Mouse (Mus musculus): ENCODE results near the gene Glul. TPM values are rescaled to one million over a fixed set of nuclear protein-coding genes. Genes with fewer than 3 reads are reported as not detected.

Gene Glul
- polyA plus RNA-seq, 1 experiment, result 19.3 TPM

- Histone ChIP-seq H3K4me1 (ENCODE audit: control insufficient read depth, insufficient read depth, insufficient read length, low read length) (peaks cover 9% of the 10 kb centered on the region; the same call in 1 of the 2 replicates), H3K36me3 (ENCODE audit: control insufficient read depth, insufficient read depth, low read length) (peaks cover 27% of the 10 kb centered on the region), H3K4me3 (ENCODE audit: low read depth, low read length) (no peak overlapping the region), H3K27me3 (ENCODE audit: control insufficient read depth, insufficient read depth, low read length) (no peaks in the 10 kb centered on the region), H3K27ac (ENCODE audit: insufficient read depth, low read depth, low read length) (no peak overlapping the region)
- 49% methylated on average over 9 of the region's 9 CpGs for WGBS
- TF ChIP-seq POLR2A (IDR thresholded peaks at IDR 0.05; ENCODE audit: low read depth, low read length), result no peak
- no peak for TF ChIP-seq CTCF (IDR thresholded peaks at IDR 0.05; ENCODE audit: extremely low read depth, insufficient read length, insufficient replicate concordance, low read depth, low read length)
Measured at GRCm38 (mm10) chr1:153909963-153910291, 10.2 kb downstream of the Glul start.

- H3K4me3 ChIP-seq (ENCODE audit: low read depth, low read length), result no peak overlapping the region
- no peaks in the 10 kb centered on the region for H3K27me3 ChIP-seq (ENCODE audit: control insufficient read depth, insufficient read depth, low read length)
- WGBS, result 71% methylated on average over 5 of the region's 5 CpGs
- H3K4me1 ChIP-seq (ENCODE audit: control insufficient read depth, insufficient read depth, insufficient read length, low read length), result peaks cover 9% of the 10 kb centered on the region; the same call in 1 of the 2 replicates
- H3K27ac ChIP-seq (ENCODE audit: insufficient read depth, low read depth, low read length), result no peak overlapping the region
- TF ChIP-seq CTCF (IDR thresholded peaks at IDR 0.05; ENCODE audit: extremely low read depth, insufficient read length, insufficient replicate concordance, low read depth, low read length) (no peak), POLR2A (IDR thresholded peaks at IDR 0.05; ENCODE audit: low read depth, low read length) (no peak)
- H3K36me3 ChIP-seq (ENCODE audit: control insufficient read depth, insufficient read depth, low read length), result peaks cover 23% of the 10 kb centered on the region
Measured at GRCm38 (mm10) chr1:153910423-153910822, 10.7 kb downstream of the Glul start.

- Histone ChIP-seq H3K27me3 (ENCODE audit: control insufficient read depth, insufficient read depth, low read length) (no peaks in the 10 kb centered on the region), H3K36me3 (ENCODE audit: control insufficient read depth, insufficient read depth, low read length) (peaks cover 19% of the 10 kb centered on the region), H3K27ac (ENCODE audit: insufficient read depth, low read depth, low read length) (no peak overlapping the region), H3K4me3 (ENCODE audit: low read depth, low read length) (no peak overlapping the region), H3K4me1 (ENCODE audit: control insufficient read depth, insufficient read depth, insufficient read length, low read length) (peaks cover 9% of the 10 kb centered on the region; the same call in 1 of the 2 replicates)
- WGBS, result 36% methylated on average over 6 of the region's 6 CpGs
- TF ChIP-seq CTCF (IDR thresholded peaks at IDR 0.05; ENCODE audit: extremely low read depth, insufficient read length, insufficient replicate concordance, low read depth, low read length) (no peak), POLR2A (IDR thresholded peaks at IDR 0.05; ENCODE audit: low read depth, low read length) (no peak)
Measured at GRCm38 (mm10) chr1:153911276-153911795, 11.6 kb downstream of the Glul start.

- Histone ChIP-seq H3K27me3 (ENCODE audit: control insufficient read depth, insufficient read depth, low read length) (no peaks in the 10 kb centered on the region), H3K4me3 (ENCODE audit: low read depth, low read length) (no peak overlapping the region), H3K36me3 (ENCODE audit: control insufficient read depth, insufficient read depth, low read length) (no peaks in the 10 kb centered on the region), H3K4me1 (ENCODE audit: control insufficient read depth, insufficient read depth, insufficient read length, low read length) (peaks cover 9% of the 10 kb centered on the region; the same call in 1 of the 2 replicates), H3K27ac (ENCODE audit: insufficient read depth, low read depth, low read length) (no peak overlapping the region)
- 77% methylated on average over 3 of the region's 3 CpGs for WGBS
- TF ChIP-seq POLR2A (IDR thresholded peaks at IDR 0.05; ENCODE audit: low read depth, low read length) (no peak), CTCF (IDR thresholded peaks at IDR 0.05; ENCODE audit: extremely low read depth, insufficient read length, insufficient replicate concordance, low read depth, low read length) (no peak)
Measured at GRCm38 (mm10) chr1:153913869-153914268, 14.1 kb downstream of the Glul start.

- Histone ChIP-seq H3K36me3 (ENCODE audit: control insufficient read depth, insufficient read depth, low read length) (no peaks in the 10 kb centered on the region), H3K27ac (ENCODE audit: insufficient read depth, low read depth, low read length) (no peak overlapping the region), H3K4me1 (ENCODE audit: control insufficient read depth, insufficient read depth, insufficient read length, low read length) (peaks cover 2% of the 10 kb centered on the region; the same call in 1 of the 2 replicates), H3K27me3 (ENCODE audit: control insufficient read depth, insufficient read depth, low read length) (no peaks in the 10 kb centered on the region), H3K4me3 (ENCODE audit: low read depth, low read length) (no peak overlapping the region)
- TF ChIP-seq POLR2A (IDR thresholded peaks at IDR 0.05; ENCODE audit: low read depth, low read length), result no peak
- TF ChIP-seq CTCF (IDR thresholded peaks at IDR 0.05; ENCODE audit: extremely low read depth, insufficient read length, insufficient replicate concordance, low read depth, low read length), result no peak
- WGBS, result 62% methylated on average over 3 of the region's 3 CpGs
Measured at GRCm38 (mm10) chr1:153918521-153919206, 18.9 kb downstream of the Glul start.

- Histone ChIP-seq H3K36me3 (ENCODE audit: control insufficient read depth, insufficient read depth, low read length) (no peaks in the 10 kb centered on the region), H3K4me3 (ENCODE audit: low read depth, low read length) (no peak overlapping the region), H3K4me1 (ENCODE audit: control insufficient read depth, insufficient read depth, insufficient read length, low read length) (peaks cover 2% of the 10 kb centered on the region; the same call in 1 of the 2 replicates), H3K27me3 (ENCODE audit: control insufficient read depth, insufficient read depth, low read length) (no peaks in the 10 kb centered on the region), H3K27ac (ENCODE audit: insufficient read depth, low read depth, low read length) (no peak overlapping the region)
- no peak for TF ChIP-seq POLR2A (IDR thresholded peaks at IDR 0.05; ENCODE audit: low read depth, low read length)
- no peak for TF ChIP-seq CTCF (IDR thresholded peaks at IDR 0.05; ENCODE audit: extremely low read depth, insufficient read length, insufficient replicate concordance, low read depth, low read length)
- 97% methylated on average over 3 of the region's 3 CpGs for WGBS
Measured at GRCm38 (mm10) chr1:153921642-153922041, 21.9 kb downstream of the Glul start.

- H3K27me3 ChIP-seq (ENCODE audit: control insufficient read depth, insufficient read depth, low read length), result no peaks in the 10 kb centered on the region
- H3K27ac ChIP-seq (ENCODE audit: insufficient read depth, low read depth, low read length), result no peak overlapping the region
- H3K4me3 ChIP-seq (ENCODE audit: low read depth, low read length), result no peak overlapping the region
- WGBS, result 65% methylated on average over 5 of the region's 5 CpGs
- no peaks in the 10 kb centered on the region for H3K36me3 ChIP-seq (ENCODE audit: control insufficient read depth, insufficient read depth, low read length)
- H3K4me1 ChIP-seq (ENCODE audit: control insufficient read depth, insufficient read depth, insufficient read length, low read length), result peaks cover 2% of the 10 kb centered on the region; the same call in 1 of the 2 replicates
- TF ChIP-seq CTCF (IDR thresholded peaks at IDR 0.05; ENCODE audit: extremely low read depth, insufficient read length, insufficient replicate concordance, low read depth, low read length), result no peak
- no peak for TF ChIP-seq POLR2A (IDR thresholded peaks at IDR 0.05; ENCODE audit: low read depth, low read length)
Measured at GRCm38 (mm10) chr1:153922571-153923021, 22.9 kb downstream of the Glul start.

Measured in small intestine, adult 2 months (tissue).